Comparison of ENCODE assay signal across 14 mouse cellular contexts in genomic region chr2:70876251-70876650, GRCm38 (mm10).
"Had no signal": no experiment of that assay in that cellular context is flagged by ENCODE, and none has a peak within 500 bp of the region (broad histone marks: within the 10 kb centered on the region; RNA-seq: fewer than 3 reads in every experiment).

No protein-coding gene starts in this region.

- H3K9me3 ChIP-seq: limb, embryonic 15.5 days; liver, embryonic 12.5 days; midbrain, embryonic 12.5 days; neural tube, embryonic 15.5 days had no signal

- H3K27me3 ChIP-seq: limb, embryonic 15.5 days; neural tube, embryonic 15.5 days had no signal

- H3K4me3 ChIP-seq: layer of hippocampus, adult 2 months; limb, embryonic 15.5 days; liver, embryonic 12.5 days; megakaryocyte, embryonic 14.5 days; midbrain, embryonic 12.5 days; neural tube, embryonic 15.5 days had no signal

- H3K36me3 ChIP-seq: limb, embryonic 15.5 days; liver, embryonic 12.5 days; midbrain, embryonic 12.5 days; neural tube, embryonic 15.5 days had no signal

- H3K9ac ChIP-seq: limb, embryonic 15.5 days; liver, embryonic 12.5 days; lung, embryonic 14.5 days; midbrain, embryonic 12.5 days; neural tube, embryonic 15.5 days had no signal

- H3K4me2 ChIP-seq: limb, embryonic 15.5 days; liver, embryonic 12.5 days; lung, embryonic 14.5 days; midbrain, embryonic 12.5 days; neural tube, embryonic 15.5 days had no signal

- H3K4me1 ChIP-seq: limb, embryonic 15.5 days; neural tube, embryonic 15.5 days had no signal

- H3K27ac ChIP-seq: layer of hippocampus, adult 2 months; limb, embryonic 15.5 days; liver, embryonic 12.5 days; midbrain, embryonic 12.5 days; neural tube, embryonic 15.5 days had no signal

- DNase-seq: kidney, adult 11 months; kidney, adult 9 months; kidney, postnatal 10 days; kidney, postnatal 4 days; lung, embryonic 14.5 days; lung, postnatal 14 days; right cerebral cortex, adult 18-20 months; right cerebral cortex, postnatal 25 days had no signal

- ATAC-seq: liver, embryonic 12.5 days had no signal
